Mouse (Mus musculus) CH12.LX (cell line): ENCODE results near the gene Reln. TPM values are rescaled to one million over a fixed set of nuclear protein-coding genes. Genes with fewer than 3 reads are reported as not detected.
A peak's percentile ranks its signal among the peaks of the same experiment; 100 is the strongest.

Experiments
- DNase-seq: peaks from one replicate; pipeline ENCODE4 v3.0.0-alpha.2; 2013; ENCODE audit errors: extremely low read depth
- H3K27ac ChIP-seq: 2 replicates; pipeline ENCODE4 v1.5.1; 2012; ENCODE audit warnings: low read depth, mild to moderate bottlenecking, control low read depth, moderate library complexity; ENCODE audit not compliant: insufficient read depth
- H3K27me3 ChIP-seq: replicated peaks from 2 replicates; pipeline ENCODE3; 2012; ENCODE audit warnings: inconsistent platforms
- H3K36me3 ChIP-seq, 2 experiments: replicated peaks in 1 of 2; 2 replicates each; pipeline versions ENCODE3 to v1.6.1; 2012; ENCODE audit warnings: inconsistent platforms in 1 of 2, low read length in 1 of 2, mild to moderate bottlenecking in 1 of 2, mixed read lengths in 1 of 2, moderate library complexity in 1 of 2; ENCODE audit not compliant: control insufficient read depth in 1 of 2, insufficient read depth in 1 of 2
- H3K4me1 ChIP-seq, 2 experiments: 2 replicates each; pipeline ENCODE4 v1.6.1; 2012; ENCODE audit warnings: inconsistent platforms in 1 of 2, moderate library complexity in 1 of 2; ENCODE audit not compliant: insufficient read depth in 2 of 2, control insufficient read depth in 1 of 2
- H3K4me2 ChIP-seq: 2 replicates; pipeline ENCODE4 v1.6.1; 2012; ENCODE audit warnings: low read depth, mild to moderate bottlenecking, control low read depth; ENCODE audit not compliant: poor library complexity, insufficient read depth, severe bottlenecking
- H3K4me3 ChIP-seq, 3 experiments: fragments of 150-350 bp in 1 of 3; sonication (generic) in 1 of 3; replicated peaks in 1 of 3; 2 replicates each; pipeline versions ENCODE3 to v1.5.1; 2011 to 2012; ENCODE audit warnings: low read depth in 2 of 3, low read length in 2 of 3, mild to moderate bottlenecking in 2 of 3, moderate library complexity in 2 of 3, control low read depth in 1 of 3, improper control_type of control experiment in 1 of 3, inconsistent platforms in 1 of 3, mixed read lengths in 1 of 3; ENCODE audit not compliant: poor library complexity in 1 of 3
- H3K79me2 ChIP-seq: replicated peaks from 2 replicates; pipeline ENCODE4 v1.6.1; 2012; ENCODE audit warnings: mild to moderate bottlenecking, moderate library complexity; ENCODE audit not compliant: control insufficient read depth, poor library complexity, insufficient read depth, severe bottlenecking; ENCODE audit errors: extremely low read depth
- H3K9ac ChIP-seq: 2 replicates; pipeline ENCODE4 v1.6.1; 2012; ENCODE audit warnings: low read depth, mild to moderate bottlenecking, control low read depth, moderate library complexity; ENCODE audit not compliant: insufficient read depth
- H3K9me3 ChIP-seq: replicated peaks from 2 replicates; pipeline ENCODE3; 2012; ENCODE audit warnings: low read length, inconsistent platforms, mixed read lengths
- BHLHE40 ChIP-seq: IDR thresholded peaks from 2 replicates; pipeline ENCODE4 v1.6.1; 2011; ENCODE audit warnings: mild to moderate bottlenecking, low read depth, low read length, improper control_type of control experiment
- CHD1 ChIP-seq: IDR thresholded peaks from 2 replicates; pipeline ENCODE4 v1.6.1; 2012; ENCODE audit warnings: low read depth, low read length, improper control_type of control experiment, inconsistent platforms
- CTCF ChIP-seq, 2 experiments: IDR thresholded peaks in 1 of 2; conservative IDR thresholded peaks in 1 of 2; 2 replicates each; pipeline ENCODE4 v1.5.1; 2011 to 2012; ENCODE audit warnings: low read depth in 2 of 2, low read length in 2 of 2, improper control_type of control experiment in 1 of 2, inconsistent platforms in 1 of 2, mild to moderate bottlenecking in 1 of 2, moderate library complexity in 1 of 2
- EP300 ChIP-seq: IDR thresholded peaks from 2 replicates; pipeline ENCODE4 v1.6.1; 2011; ENCODE audit warnings: low read length, improper control_type of control experiment
- ETS1 ChIP-seq: conservative IDR thresholded peaks from 2 replicates; pipeline ENCODE4 v1.6.1; 2012; ENCODE audit warnings: low read depth, mild to moderate bottlenecking, inconsistent platforms, low read length, improper control_type of control experiment, moderate library complexity
- HCFC1 ChIP-seq: IDR thresholded peaks from 2 replicates; pipeline ENCODE4 v1.6.1; 2012; ENCODE audit warnings: low read depth, mild to moderate bottlenecking, inconsistent platforms, low read length, improper control_type of control experiment
- IRF4 ChIP-seq: IDR thresholded peaks from 2 replicates; pipeline ENCODE4 v1.6.1; 2014; ENCODE audit warnings: low read depth, mild to moderate bottlenecking, inconsistent platforms, low read length, improper control_type of control experiment
- JUN ChIP-seq: IDR thresholded peaks from 2 replicates; pipeline ENCODE4 v1.6.1; 2011; ENCODE audit warnings: low read depth, mild to moderate bottlenecking, low read length, improper control_type of control experiment, moderate library complexity; ENCODE audit not compliant: insufficient read depth
- JUND ChIP-seq: conservative IDR thresholded peaks from 2 replicates; pipeline ENCODE4 v1.6.1; 2011; ENCODE audit warnings: low read depth, low read length, improper control_type of control experiment
- KAT2A ChIP-seq: IDR thresholded peaks from 2 replicates; pipeline ENCODE4 v1.6.1; 2012; ENCODE audit warnings: low read length, improper control_type of control experiment, inconsistent platforms; ENCODE audit not compliant: insufficient replicate concordance
- MAFK ChIP-seq: IDR thresholded peaks from 2 replicates; pipeline ENCODE4 v1.6.1; 2011; ENCODE audit warnings: low read length, improper control_type of control experiment; ENCODE audit not compliant: insufficient replicate concordance
- MEF2A ChIP-seq: IDR thresholded peaks from 2 replicates; pipeline ENCODE4 v1.6.1; 2014; ENCODE audit warnings: low read depth, mild to moderate bottlenecking, inconsistent platforms, low read length, improper control_type of control experiment, borderline replicate concordance
- MYC ChIP-seq: IDR thresholded peaks from 2 replicates; pipeline ENCODE4 v1.6.1; 2011; ENCODE audit warnings: low read depth, mild to moderate bottlenecking, improper control_type of control experiment, low read length
- NELFE ChIP-seq: IDR thresholded peaks from 2 replicates; pipeline ENCODE4 v1.6.1; 2011; ENCODE audit warnings: low read depth, low read length, improper control_type of control experiment
- NRF1 ChIP-seq: IDR thresholded peaks from 2 replicates; pipeline ENCODE4 v1.6.1; 2014; ENCODE audit warnings: low read depth, mild to moderate bottlenecking, inconsistent platforms, low read length, improper control_type of control experiment, moderate library complexity
- PAX5 ChIP-seq: IDR thresholded peaks from 2 replicates; pipeline ENCODE4 v1.6.1; 2012; ENCODE audit warnings: low read length, inconsistent platforms, mixed read lengths
- POLR2A ChIP-seq: IDR thresholded peaks from 2 replicates; pipeline ENCODE4 v1.6.1; 2011; ENCODE audit warnings: low read depth, mild to moderate bottlenecking, improper control_type of control experiment, low read length
- POLR2AphosphoS2 ChIP-seq: IDR thresholded peaks from 2 replicates; pipeline ENCODE4 v1.6.1; 2011; ENCODE audit warnings: low read depth, low read length, improper control_type of control experiment
- RAD21 ChIP-seq: IDR thresholded peaks from 2 replicates; pipeline ENCODE4 v1.6.1; 2011; ENCODE audit warnings: low read depth, mild to moderate bottlenecking, low read length, improper control_type of control experiment, moderate library complexity
- RCOR1 ChIP-seq: conservative IDR thresholded peaks from 2 replicates; pipeline ENCODE4 v1.6.1; 2012; ENCODE audit warnings: low read depth, mild to moderate bottlenecking, inconsistent platforms, low read length, improper control_type of control experiment
- SIN3A ChIP-seq: IDR thresholded peaks from 2 replicates; pipeline ENCODE4 v1.6.1; 2012; ENCODE audit warnings: low read length, improper control_type of control experiment, inconsistent platforms
- TBP ChIP-seq: conservative IDR thresholded peaks from 2 replicates; pipeline ENCODE4 v1.6.1; 2011; ENCODE audit warnings: low read depth, low read length, improper control_type of control experiment
- TCF12 ChIP-seq: IDR thresholded peaks from 2 replicates; pipeline ENCODE4 v1.6.1; 2014; ENCODE audit warnings: low read depth, mild to moderate bottlenecking, inconsistent platforms, low read length, improper control_type of control experiment
- UBTF ChIP-seq: IDR thresholded peaks from 2 replicates; pipeline ENCODE4 v1.6.1; 2012; ENCODE audit warnings: low read depth, mild to moderate bottlenecking, inconsistent platforms, low read length, improper control_type of control experiment, moderate library complexity
- USF1 ChIP-seq: IDR thresholded peaks from 2 replicates; pipeline ENCODE4 v1.6.1; 2014; ENCODE audit warnings: low read depth, mild to moderate bottlenecking, inconsistent platforms, low read length, improper control_type of control experiment
- USF2 ChIP-seq: conservative IDR thresholded peaks from 2 replicates; pipeline ENCODE4 v1.6.1; 2011; ENCODE audit warnings: low read depth, low read length, improper control_type of control experiment
- ZKSCAN1 ChIP-seq: IDR thresholded peaks from 2 replicates; pipeline ENCODE4 v1.6.1; 2012; ENCODE audit warnings: low read depth, inconsistent platforms, low read length, improper control_type of control experiment, borderline replicate concordance
- ZNF384 ChIP-seq: IDR thresholded peaks from 2 replicates; pipeline ENCODE4 v1.6.1; 2012; ENCODE audit warnings: low read depth, low read length, improper control_type of control experiment, inconsistent platforms
- dilution Hi-C: fragments of 300-500 bp; cut with MboI; formaldehyde crosslinking; loops from 2 replicates; pipeline ENCODE4 v1.14.3; 2020; ENCODE audit warnings: low sequenced_read_pairs; ENCODE audit not compliant: extremely low pct_unique_long_range_greater_than_20kb, extremely low pct_ligation_motif_present
- in situ Hi-C: fragments of 300-500 bp; cut with MboI; formaldehyde crosslinking; loops from 3 replicates; pipeline ENCODE4 v1.14.3; 2019; ENCODE audit warnings: low sequenced_read_pairs, low pct_ligation_motif_present, low pct_unique_long_range_greater_than_20kb, mixed read lengths
- polyA plus RNA-seq: library from polyadenylated mRNA; unstranded; fragments of >175 nt; gene quantifications from 2 replicates; pipeline ENCODE4 v1.2.1, GENCODE M21; 2012; ENCODE audit warnings: low read depth; ENCODE audit not compliant: insufficient read length
- total RNA-seq, 2 experiments: library from RNA; depleted of rRNA; stranded (reverse); fragments of 300-350 nt in 1 of 2; fragments of >200 nt in 1 of 2; gene quantifications; 2 replicates each; pipeline ENCODE4 v1.2.3; 2012 to 2014

Reln gene
- total and polyA plus RNA-seq, 3 experiments: 0.03 to 0.04 TPM; not detected in 1

GRCm38 (mm10) chr5:22014459-22014858, 330.0 kb downstream of the Reln start:
- dilution Hi-C loops: no loop called here

GRCm38 (mm10) chr5:22009142-22009541, 335.4 kb downstream of the Reln start:
- dilution Hi-C loops: no loop called here
- peak overlapping the region; percentile 54; the same call in 1 of the 2 replicates for H3K4me2 ChIP-seq
- H3K4me1 ChIP-seq: peaks cover 12 to 34% of the 10 kb centered on the region in 2 experiments
- no peaks in the 10 kb centered on the region for H3K9me3 ChIP-seq
- TF ChIP-seq SIN3A (no peak; the same call in 1 of the 2 replicates), RAD21 (no peak), BHLHE40 (no peak), TBP (no peak), RCOR1 (no peak), PAX5 (no peak), TCF12 (0 out of 2 replicates have a peak, but pooled peaks have one; percentile 18), USF1 (no peak), MEF2A (no peak), CHD1 (no peak), ZKSCAN1 (no peak), UBTF (no peak), IRF4 (no peak), NRF1 (no peak), EP300 (peak; percentile 53), HCFC1 (no peak), CTCF (conservative IDR thresholded peaks at IDR 0.05 in 1 of 2, IDR thresholded peaks at IDR 0.05 in 1 of 2; ENCODE audit: low read depth in 2 of 2, low read length in 2 of 2) (no peak), USF2 (no peak), KAT2A (0 out of 2 replicates have a peak, but pooled peaks have one; percentile 14), JUN (no peak), ETS1 (no peak), MAFK (no peak), JUND (no peak)
- TF ChIP-seq, all 38 proteins: peak for 3
- no peak overlapping the region for H3K27ac ChIP-seq
- no peak overlapping the region for H3K9ac ChIP-seq
- DNase-seq: peak; percentile 70
- in situ Hi-C loops: no loop called here
- H3K36me3 ChIP-seq: no peaks in the 10 kb centered on the region
- H3K4me3 ChIP-seq: no peak overlapping the region
- no peaks in the 10 kb centered on the region for H3K79me2 ChIP-seq
- H3K27me3 ChIP-seq: no peaks in the 10 kb centered on the region

More at GRCm38 (mm10) chr5:22014459-22014858, 330.0 kb downstream of the Reln start:
- Histone ChIP-seq H3K9ac (no peak overlapping the region), H3K36me3 (no peaks in the 10 kb centered on the region), H3K4me2 (no peak overlapping the region), H3K9me3 (no peaks in the 10 kb centered on the region), H3K4me1 (peaks cover 2 to 12% of the 10 kb centered on the region in 2 experiments; a peak in 3 of 4 replicates), H3K4me3 (no peak overlapping the region), H3K79me2 (no peaks in the 10 kb centered on the region), H3K27me3 (no peaks in the 10 kb centered on the region), H3K27ac (no peak overlapping the region)
- no peak for TF ChIP-seq POLR2A
- TF ChIP-seq JUN: no peak
- TF ChIP-seq MYC: no peak
- TF ChIP-seq POLR2AphosphoS2: no peak
- no peak for TF ChIP-seq MAFK
- TF ChIP-seq NELFE: no peak
- TF ChIP-seq ZNF384: no peak
- in situ Hi-C loops: no loop called here
- no peak for DNase-seq
